Mouse (Mus musculus): ENCODE data around the gene Cbr4. TPM values are rescaled to one million over a fixed set of nuclear protein-coding genes. Genes with fewer than 3 reads are reported as not detected.

The Cbr4 gene
- polyA plus RNA-seq, 1 experiment from 2014 or later, result 37.7 TPM

GRCm38 (mm10) chr8:61450916-61451575 is 36.5 kb upstream of the Cbr4 start:
- no peak for TF ChIP-seq CTCF (IDR thresholded peaks at IDR 0.05)
- no peak for TF ChIP-seq EP300 (IDR thresholded peaks at IDR 0.05)
- no peak for ATAC-seq
- DNase-seq (ENCODE audit: low spot score), result no peak
- no peak overlapping the region for H3K4me2 ChIP-seq (replicated peaks; ENCODE audit: low read depth, low read length)
- no peak overlapping the region for H3K9ac ChIP-seq (replicated peaks; ENCODE audit: low read depth)
- no peaks in the 10 kb centered on the region for H3K9me3 ChIP-seq (ENCODE audit: low read length)
- no peak overlapping the region for H3K27ac ChIP-seq (ENCODE audit: low read length)
- no peaks in the 10 kb centered on the region for H3K27me3 ChIP-seq (replicated peaks; ENCODE audit: insufficient read depth, low read length)
- H3K4me3 ChIP-seq (ENCODE audit: low read depth, low read length), result no peak overlapping the region
- no peaks in the 10 kb centered on the region for H3K36me3 ChIP-seq (ENCODE audit: insufficient read depth, low read length)
- no peaks in the 10 kb centered on the region for H3K4me1 ChIP-seq (ENCODE audit: insufficient read depth, low read depth, low read length)
- WGBS, result 74% methylated on average over 9 of the region's 9 CpGs

- WGBS, result 52% methylated on average over 8 of the region's 8 CpGs
- Histone ChIP-seq H3K9me3 (ENCODE audit: low read length) (no peaks in the 10 kb centered on the region), H3K36me3 (ENCODE audit: insufficient read depth, low read length) (no peaks in the 10 kb centered on the region), H3K27me3 (replicated peaks; ENCODE audit: insufficient read depth, low read length) (no peaks in the 10 kb centered on the region), H3K27ac (ENCODE audit: low read length) (no peak overlapping the region), H3K4me1 (ENCODE audit: insufficient read depth, low read depth, low read length) (no peaks in the 10 kb centered on the region), H3K4me2 (replicated peaks; ENCODE audit: low read depth, low read length) (no peak overlapping the region), H3K4me3 (ENCODE audit: low read depth, low read length) (no peak overlapping the region), H3K9ac (replicated peaks; ENCODE audit: low read depth) (no peak overlapping the region)
- no peak for ATAC-seq
- no peak for TF ChIP-seq EP300 (IDR thresholded peaks at IDR 0.05)
- TF ChIP-seq CTCF (IDR thresholded peaks at IDR 0.05), result no peak
- no peak for DNase-seq (ENCODE audit: low spot score)
Observed at GRCm38 (mm10) chr8:61451721-61452337, 35.7 kb upstream of the Cbr4 start.

- DNase-seq (ENCODE audit: low spot score), result no peak
- Histone ChIP-seq H3K4me2 (replicated peaks; ENCODE audit: low read depth, low read length) (no peak overlapping the region), H3K9ac (replicated peaks; ENCODE audit: low read depth) (no peak overlapping the region), H3K4me3 (ENCODE audit: low read depth, low read length) (no peak overlapping the region), H3K36me3 (ENCODE audit: insufficient read depth, low read length) (no peaks in the 10 kb centered on the region), H3K9me3 (ENCODE audit: low read length) (no peaks in the 10 kb centered on the region), H3K27ac (ENCODE audit: low read length) (no peak overlapping the region), H3K27me3 (replicated peaks; ENCODE audit: insufficient read depth, low read length) (no peaks in the 10 kb centered on the region), H3K4me1 (ENCODE audit: insufficient read depth, low read depth, low read length) (no peaks in the 10 kb centered on the region)
- WGBS, result 80% methylated on average over 7 of the region's 7 CpGs
- ATAC-seq, result no peak
- no peak for TF ChIP-seq EP300 (IDR thresholded peaks at IDR 0.05)
- no peak for TF ChIP-seq CTCF (IDR thresholded peaks at IDR 0.05)
Observed at GRCm38 (mm10) chr8:61459763-61460162, 27.8 kb upstream of the Cbr4 start.

- Histone ChIP-seq H3K4me1 (ENCODE audit: insufficient read depth, low read depth, low read length) (no peaks in the 10 kb centered on the region), H3K27me3 (replicated peaks; ENCODE audit: insufficient read depth, low read length) (no peaks in the 10 kb centered on the region), H3K4me3 (ENCODE audit: low read depth, low read length) (no peak overlapping the region), H3K27ac (ENCODE audit: low read length) (no peak overlapping the region), H3K4me2 (replicated peaks; ENCODE audit: low read depth, low read length) (no peak overlapping the region), H3K36me3 (ENCODE audit: insufficient read depth, low read length) (no peaks in the 10 kb centered on the region), H3K9ac (replicated peaks; ENCODE audit: low read depth) (no peak overlapping the region), H3K9me3 (ENCODE audit: low read length) (no peaks in the 10 kb centered on the region)
- WGBS, result 81% methylated on average over 5 of the region's 5 CpGs
- no peak for ATAC-seq
- DNase-seq (ENCODE audit: low spot score), result no peak
- TF ChIP-seq EP300 (IDR thresholded peaks at IDR 0.05), result no peak
- no peak for TF ChIP-seq CTCF (IDR thresholded peaks at IDR 0.05)
Observed at GRCm38 (mm10) chr8:61462221-61462620, 25.3 kb upstream of the Cbr4 start.

GRCm38 (mm10) chr8:61464393-61464792 is 23.1 kb upstream of the Cbr4 start:
- DNase-seq (ENCODE audit: low spot score) (no peak), ATAC-seq (no peak)
- Histone ChIP-seq H3K9me3 (ENCODE audit: low read length) (no peaks in the 10 kb centered on the region), H3K4me2 (replicated peaks; ENCODE audit: low read depth, low read length) (no peak overlapping the region), H3K9ac (replicated peaks; ENCODE audit: low read depth) (no peak overlapping the region), H3K4me3 (ENCODE audit: low read depth, low read length) (no peak overlapping the region), H3K36me3 (ENCODE audit: insufficient read depth, low read length) (no peaks in the 10 kb centered on the region), H3K4me1 (ENCODE audit: insufficient read depth, low read depth, low read length) (no peaks in the 10 kb centered on the region), H3K27ac (ENCODE audit: low read length) (no peak overlapping the region), H3K27me3 (replicated peaks; ENCODE audit: insufficient read depth, low read length) (no peaks in the 10 kb centered on the region)
- TF ChIP-seq EP300 (IDR thresholded peaks at IDR 0.05), result no peak
- TF ChIP-seq CTCF (IDR thresholded peaks at IDR 0.05), result no peak
- 76% methylated on average over 2 of the region's 2 CpGs for WGBS

- Histone ChIP-seq H3K27me3 (replicated peaks; ENCODE audit: insufficient read depth, low read length) (no peaks in the 10 kb centered on the region), H3K27ac (ENCODE audit: low read length) (no peak overlapping the region), H3K4me2 (replicated peaks; ENCODE audit: low read depth, low read length) (no peak overlapping the region), H3K4me3 (ENCODE audit: low read depth, low read length) (no peak overlapping the region), H3K36me3 (ENCODE audit: insufficient read depth, low read length) (no peaks in the 10 kb centered on the region), H3K9ac (replicated peaks; ENCODE audit: low read depth) (no peak overlapping the region), H3K4me1 (ENCODE audit: insufficient read depth, low read depth, low read length) (no peaks in the 10 kb centered on the region), H3K9me3 (ENCODE audit: low read length) (no peaks in the 10 kb centered on the region)
- DNase-seq (ENCODE audit: low spot score) (no peak), ATAC-seq (no peak)
- 78% methylated on average over 15 of the region's 15 CpGs for WGBS
- no peak for TF ChIP-seq EP300 (IDR thresholded peaks at IDR 0.05)
- TF ChIP-seq CTCF (IDR thresholded peaks at IDR 0.05), result no peak
Observed at GRCm38 (mm10) chr8:61466696-61467552, 20.6 kb upstream of the Cbr4 start.

Data from lung, postnatal 0 days (tissue).